Mouse (Mus musculus) neural tube, embryonic 13.5 days (tissue): ENCODE data around the gene Fance. TPM values are rescaled to one million over a fixed set of nuclear protein-coding genes. Genes with fewer than 3 reads are reported as not detected.

Experiments used
- ATAC-seq: fragments of 200-750 bp; cut with Nextera tagmentation; 2 replicates; pipeline ENCODE4 v1.8.0; 2017; ENCODE audit warnings: low read depth, mild to moderate bottlenecking, moderate TSS enrichment, moderate library complexity
- H3K27ac ChIP-seq: fragments of 300-500 bp; sonication (generic); replicated peaks from 2 replicates; pipeline ENCODE4 v1.5.1; 2015; ENCODE audit warnings: moderate library complexity, mild to moderate bottlenecking, inconsistent platforms
- H3K27me3 ChIP-seq: fragments of 300-500 bp; sonication (generic); 2 replicates; pipeline ENCODE4 v1.6.1; 2015; ENCODE audit warnings: mild to moderate bottlenecking, inconsistent platforms
- H3K36me3 ChIP-seq: fragments of 300-500 bp; sonication (generic); 2 replicates; pipeline ENCODE4 v1.6.1; 2015; ENCODE audit warnings: mild to moderate bottlenecking, inconsistent platforms
- H3K4me1 ChIP-seq: fragments of 300-500 bp; sonication (generic); replicated peaks from 2 replicates; pipeline ENCODE4 v1.6.1; 2015; ENCODE audit warnings: inconsistent platforms
- H3K4me2 ChIP-seq: fragments of 300-500 bp; sonication (generic); 2 replicates; pipeline ENCODE4 v1.6.1; 2015; ENCODE audit warnings: inconsistent platforms, mild to moderate bottlenecking, moderate library complexity
- H3K4me3 ChIP-seq: fragments of 300-500 bp; sonication (generic); 2 replicates; pipeline ENCODE4 v1.5.1; 2015; ENCODE audit warnings: mild to moderate bottlenecking, inconsistent platforms
- H3K9ac ChIP-seq: fragments of 300-500 bp; sonication (generic); 2 replicates; pipeline ENCODE4 v1.6.1; 2015; ENCODE audit warnings: moderate library complexity, mild to moderate bottlenecking, inconsistent platforms
- H3K9me3 ChIP-seq: fragments of 300-500 bp; sonication (generic); 2 replicates; pipeline ENCODE4 v1.6.1; 2016; ENCODE audit warnings: inconsistent platforms
- WGBS: fragments of 180-500 bp; shearing (Covaris S2); methylation state at CpG from one replicate; pipeline ENCODE4 v1.1.7; 2015; 5-methylcytosine and 5-hydroxymethylcytosine counted together
- polyA plus RNA-seq: library from polyadenylated mRNA; unstranded; fragments of >200 nt; fragmentation: Nextera tagmentation; extraction: Ambion mirVana; gene quantifications from 2 replicates; pipeline ENCODE4 v1.2.1, GENCODE M21; 2015

Fance gene
- polyA plus RNA-seq, 1 experiment from 2014 or later = 23.3 TPM

DNA sequence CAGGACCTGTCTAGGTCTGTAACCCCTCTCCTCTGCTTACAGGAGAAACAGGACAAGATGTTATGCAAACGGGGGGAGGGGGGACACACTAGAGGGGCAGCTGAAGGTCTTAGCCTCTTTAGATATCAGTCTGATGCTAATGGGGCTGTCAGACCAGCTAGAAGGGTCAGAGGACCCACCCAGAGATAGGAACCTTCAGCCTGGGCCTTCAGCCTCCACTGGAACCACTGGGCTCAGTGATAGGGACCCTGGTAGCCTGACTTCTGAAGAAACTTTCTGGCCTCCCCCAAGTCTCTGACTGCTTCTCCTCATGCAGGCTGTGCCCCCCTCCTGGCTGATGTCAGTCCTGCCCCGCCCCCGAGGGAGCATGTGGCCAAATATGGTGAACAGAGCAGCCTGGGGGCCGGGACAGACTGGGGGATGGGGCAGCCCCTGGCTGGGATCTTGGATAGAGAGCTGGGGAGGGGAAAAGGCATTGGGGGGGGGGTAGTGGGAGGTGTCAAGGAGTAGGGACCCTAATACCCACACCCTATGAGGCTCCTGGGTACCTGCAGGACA lies 30.8 kb downstream of the Fance start:
- ATAC-seq = no peak
- 39% methylated on average over 3 of the region's 4 CpGs for WGBS
- Histone ChIP-seq H3K9me3 (no peaks in the 10 kb centered on the region), H3K9ac (0 out of 2 replicates have a peak overlapping the region, but pooled peaks have one; percentile 26), H3K27ac (no peak overlapping the region), H3K27me3 (peaks cover 29% of the 10 kb centered on the region), H3K4me2 (no peak overlapping the region), H3K4me3 (no peak overlapping the region), H3K36me3 (no peaks in the 10 kb centered on the region), H3K4me1 (peaks cover 52% of the 10 kb centered on the region)

DNA sequence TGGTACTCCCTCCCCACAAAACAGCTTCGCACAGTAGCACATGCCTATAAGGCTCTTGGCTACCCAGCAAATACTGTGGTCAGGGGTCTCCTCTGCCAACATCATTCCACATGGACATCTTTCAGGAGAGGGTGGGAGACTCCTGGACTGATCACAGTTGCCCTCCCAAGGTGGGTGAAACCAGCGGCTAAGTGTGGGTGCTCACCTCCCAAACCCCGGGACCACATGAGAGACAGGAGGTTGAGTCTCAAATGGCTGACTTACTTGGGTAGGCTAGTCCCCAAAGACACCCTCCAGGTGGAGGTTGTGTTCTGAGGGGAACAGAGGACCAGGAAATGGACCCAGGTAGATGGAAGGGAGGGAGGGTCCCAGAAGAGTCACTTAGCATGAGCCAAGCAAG lies 31.4 kb downstream of the Fance start:
- no peaks in the 10 kb centered on the region for H3K9me3 ChIP-seq
- 0 out of 2 replicates have a peak overlapping the region, but pooled peaks have one; percentile 26 for H3K9ac ChIP-seq
- H3K4me3 ChIP-seq = no peak overlapping the region
- H3K4me1 ChIP-seq = peaks cover 57% of the 10 kb centered on the region
- H3K36me3 ChIP-seq = no peaks in the 10 kb centered on the region
- no peak overlapping the region for H3K4me2 ChIP-seq
- ATAC-seq = no peak
- 61% methylated on average over 3 of the region's 3 CpGs for WGBS
- H3K27ac ChIP-seq = no peak overlapping the region
- peaks cover 34% of the 10 kb centered on the region for H3K27me3 ChIP-seq

DNA sequence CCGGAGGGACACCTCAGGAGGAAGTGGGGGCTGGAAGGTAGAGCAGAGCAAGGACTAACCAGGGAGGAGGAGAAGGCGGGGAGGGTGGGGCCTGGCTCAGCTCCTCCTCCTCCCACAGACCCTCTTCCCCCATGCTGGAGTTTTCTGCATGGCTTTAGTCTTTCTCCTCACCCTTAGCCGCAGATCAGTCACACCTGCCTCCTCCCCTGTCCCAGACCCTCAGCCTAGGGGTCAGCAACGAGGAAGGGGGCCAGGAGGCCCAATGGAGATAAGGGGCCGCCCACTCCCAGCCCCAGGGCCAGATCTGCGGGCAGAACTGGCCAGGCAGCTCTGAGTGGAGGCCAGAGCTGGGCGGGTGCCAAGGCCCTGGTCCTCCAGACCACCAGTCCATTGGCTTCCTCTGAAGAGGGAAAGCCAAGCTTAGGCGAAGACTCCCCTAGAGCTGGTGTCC lies 32.0 kb downstream of the Fance start:
- Histone ChIP-seq H3K4me1 (peaks cover 63% of the 10 kb centered on the region), H3K4me2 (peak overlapping the region; percentile 21; the same call in 1 of the 2 replicates)

DNA sequence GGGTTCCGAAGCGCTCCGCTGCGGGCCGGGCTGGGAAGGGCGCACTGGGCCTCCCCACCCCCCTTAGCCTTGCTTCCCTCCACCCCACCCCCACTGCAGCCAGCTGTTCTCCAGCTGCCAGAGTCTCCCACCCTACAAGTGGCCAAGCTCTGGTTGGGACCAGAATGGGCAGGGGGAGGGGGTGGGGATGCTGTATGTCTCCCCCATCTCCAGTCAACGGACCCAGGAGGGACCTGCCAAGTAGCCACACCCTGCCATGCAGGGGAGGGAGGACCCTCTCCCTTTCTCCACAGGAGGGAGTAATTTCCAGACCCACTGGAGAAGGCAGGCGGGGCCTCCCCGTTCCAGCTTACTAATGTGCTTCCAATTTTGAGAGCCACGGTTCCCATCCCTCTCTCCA lies 32.6 kb downstream of the Fance start:
- Histone ChIP-seq H3K4me3 (no peak overlapping the region), H3K36me3 (no peaks in the 10 kb centered on the region), H3K9me3 (no peaks in the 10 kb centered on the region), H3K27me3 (peaks cover 37% of the 10 kb centered on the region), H3K9ac (peak overlapping the region; percentile 45), H3K4me1 (peaks cover 61% of the 10 kb centered on the region), H3K4me2 (peak overlapping the region; percentile 21; the same call in 1 of the 2 replicates), H3K27ac (no peak overlapping the region; the same call in 1 of the 2 replicates)
- 16% methylated on average over 10 of the region's 10 CpGs for WGBS
- ATAC-seq = no peak

More for the DNA sequence above, 32.0 kb downstream of the Fance start:
- Histone ChIP-seq H3K9me3 (no peaks in the 10 kb centered on the region), H3K9ac (peak overlapping the region; percentile 45), H3K36me3 (no peaks in the 10 kb centered on the region), H3K27ac (no peak overlapping the region; the same call in 1 of the 2 replicates), H3K27me3 (peaks cover 35% of the 10 kb centered on the region), H3K4me3 (no peak overlapping the region)
- no peak for ATAC-seq
- WGBS = 24% methylated on average over 8 of the region's 8 CpGs

DNA sequence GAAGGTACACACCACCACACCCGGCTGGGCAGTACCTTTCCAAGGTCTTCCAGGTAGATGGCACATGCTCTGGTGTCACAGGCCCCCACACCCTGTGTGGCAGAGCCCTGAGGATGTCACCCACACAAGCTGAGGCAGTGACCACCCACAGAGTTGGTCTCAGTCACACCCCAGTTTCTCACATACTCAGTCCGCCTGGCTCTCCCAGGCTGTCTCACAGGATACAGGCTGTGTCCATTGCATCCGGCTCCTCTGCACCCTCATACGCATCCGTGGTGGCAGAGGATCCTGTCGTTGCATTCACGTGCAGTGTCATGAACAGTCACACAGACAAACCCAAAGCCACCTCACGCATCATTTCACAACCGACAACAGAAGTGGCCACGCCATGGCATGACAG lies 34.0 kb downstream of the Fance start:
- H3K36me3 ChIP-seq = no peaks in the 10 kb centered on the region
- H3K4me2 ChIP-seq = no peak overlapping the region
- H3K9me3 ChIP-seq = no peaks in the 10 kb centered on the region
- no peak overlapping the region for H3K27ac ChIP-seq
- no peak for ATAC-seq
- peaks cover 66% of the 10 kb centered on the region for H3K4me1 ChIP-seq
- H3K4me3 ChIP-seq = no peak overlapping the region
- 83% methylated on average over 10 of the region's 10 CpGs for WGBS
- H3K9ac ChIP-seq = no peak overlapping the region
- H3K27me3 ChIP-seq = peaks cover 44% of the 10 kb centered on the region

DNA sequence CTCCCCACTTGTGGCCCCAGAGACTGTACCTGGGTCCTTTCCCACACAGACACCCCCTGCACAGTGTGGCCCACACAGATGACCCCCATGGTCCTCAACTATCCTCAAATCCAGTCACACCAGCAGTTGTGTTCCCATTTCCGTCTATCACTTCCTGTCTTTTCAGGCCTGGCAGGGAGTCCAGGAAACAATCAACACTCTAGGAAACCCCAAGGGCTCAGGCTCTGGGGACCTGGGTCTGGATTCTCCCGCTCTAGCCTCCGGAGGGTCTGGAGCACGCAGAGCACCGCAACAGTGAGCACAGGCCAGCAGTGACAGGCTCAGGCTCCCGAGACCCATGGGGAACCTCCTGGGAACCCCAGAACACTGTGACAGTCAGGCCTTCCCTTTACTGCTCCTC lies 34.9 kb downstream of the Fance start:
- 60% methylated on average over 6 of the region's 6 CpGs for WGBS
- no peak for ATAC-seq
- no peaks in the 10 kb centered on the region for H3K36me3 ChIP-seq
- no peaks in the 10 kb centered on the region for H3K9me3 ChIP-seq
- peak overlapping the region; percentile 81; the same call in 1 of the 2 replicates for H3K4me2 ChIP-seq
- 0 out of 2 replicates have a peak overlapping the region, but pooled peaks have one; percentile 8 for H3K9ac ChIP-seq
- peaks cover 53% of the 10 kb centered on the region for H3K27me3 ChIP-seq
- H3K27ac ChIP-seq = no peak overlapping the region
- peaks cover 66% of the 10 kb centered on the region for H3K4me1 ChIP-seq
- H3K4me3 ChIP-seq = 0 out of 2 replicates have a peak overlapping the region, but pooled peaks have one; percentile 2

DNA sequence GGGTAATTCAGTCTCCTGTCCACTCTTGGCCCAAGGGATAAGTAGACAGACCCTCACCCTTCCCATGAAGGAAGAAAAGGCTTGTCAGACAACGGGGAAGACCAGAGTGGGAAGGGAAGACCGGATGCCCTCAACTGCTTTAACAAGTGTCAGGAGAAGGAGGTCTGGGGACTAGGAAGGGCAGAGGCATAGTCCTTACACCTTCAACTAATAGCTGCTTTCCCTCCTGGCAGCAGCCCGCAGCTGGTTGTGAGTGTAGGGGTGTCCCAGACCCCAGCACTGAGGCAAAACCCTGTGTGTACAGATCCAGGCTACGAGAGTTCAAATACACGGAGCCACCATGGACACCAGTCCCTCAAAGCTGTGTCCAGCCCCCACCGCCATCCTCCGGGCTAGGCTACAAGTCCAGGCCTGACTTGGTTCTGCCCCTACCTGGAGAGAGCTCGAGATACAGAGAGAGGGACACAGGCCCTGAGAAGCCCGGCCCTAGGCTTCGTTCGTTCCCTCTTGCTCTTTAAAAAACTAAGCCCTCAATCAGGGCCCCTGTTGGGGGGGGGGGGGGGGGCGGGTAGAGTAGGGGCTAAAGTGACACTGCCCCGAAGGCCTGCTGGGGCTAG lies 36.1 kb downstream of the Fance start:
- no peak for ATAC-seq
- peak overlapping the region; percentile 59 for H3K4me3 ChIP-seq
- 14% methylated on average over 13 of the region's 13 CpGs for WGBS

DNA sequence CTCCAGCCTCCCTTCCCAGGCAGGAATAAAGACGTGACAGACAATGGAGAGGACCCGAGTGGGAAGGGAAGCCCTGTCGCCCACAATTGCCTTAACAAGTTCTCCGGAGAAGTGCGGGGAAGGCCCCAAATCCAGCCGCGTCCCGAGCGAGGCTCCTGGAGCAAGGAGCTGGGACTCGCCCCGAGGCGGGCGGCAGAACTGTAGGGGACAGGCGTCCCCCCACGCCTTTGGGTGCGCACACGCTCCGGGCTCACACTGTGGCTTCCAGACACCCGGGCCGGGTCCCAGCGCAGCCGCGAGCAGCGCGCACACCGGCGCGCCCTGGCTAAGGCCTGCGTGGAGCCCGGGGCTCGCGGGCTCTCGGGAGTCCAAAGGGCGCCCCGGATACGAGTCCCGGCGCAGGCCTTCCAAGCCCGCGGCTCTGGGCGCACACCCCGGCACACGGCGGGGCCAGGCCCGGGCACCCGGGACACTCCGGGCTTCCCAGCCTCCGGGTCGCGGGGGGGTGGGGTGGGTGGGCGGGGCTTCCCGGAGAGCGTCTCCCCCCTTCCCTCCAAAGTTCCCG lies 36.7 kb downstream of the Fance start:
- Histone ChIP-seq H3K27ac (peak overlapping the region; percentile 68), H3K4me3 (peak overlapping the region; percentile 59), H3K27me3 (peaks cover 61% of the 10 kb centered on the region), H3K4me2 (peak overlapping the region; percentile 81), H3K4me1 (peaks cover 54% of the 10 kb centered on the region), H3K9me3 (no peaks in the 10 kb centered on the region), H3K36me3 (no peaks in the 10 kb centered on the region), H3K9ac (peak overlapping the region; percentile 79)
- 1% methylated on average over 41 of the region's 54 CpGs for WGBS
- peak; percentile 48 for ATAC-seq

More for the DNA sequence above, 36.1 kb downstream of the Fance start:
- H3K36me3 ChIP-seq = no peaks in the 10 kb centered on the region
- H3K9me3 ChIP-seq = no peaks in the 10 kb centered on the region
- H3K4me1 ChIP-seq = peaks cover 60% of the 10 kb centered on the region
- peak overlapping the region; percentile 79 for H3K9ac ChIP-seq
- H3K27me3 ChIP-seq = peaks cover 61% of the 10 kb centered on the region
- no peak overlapping the region for H3K27ac ChIP-seq
- peak overlapping the region; percentile 81 for H3K4me2 ChIP-seq

DNA sequence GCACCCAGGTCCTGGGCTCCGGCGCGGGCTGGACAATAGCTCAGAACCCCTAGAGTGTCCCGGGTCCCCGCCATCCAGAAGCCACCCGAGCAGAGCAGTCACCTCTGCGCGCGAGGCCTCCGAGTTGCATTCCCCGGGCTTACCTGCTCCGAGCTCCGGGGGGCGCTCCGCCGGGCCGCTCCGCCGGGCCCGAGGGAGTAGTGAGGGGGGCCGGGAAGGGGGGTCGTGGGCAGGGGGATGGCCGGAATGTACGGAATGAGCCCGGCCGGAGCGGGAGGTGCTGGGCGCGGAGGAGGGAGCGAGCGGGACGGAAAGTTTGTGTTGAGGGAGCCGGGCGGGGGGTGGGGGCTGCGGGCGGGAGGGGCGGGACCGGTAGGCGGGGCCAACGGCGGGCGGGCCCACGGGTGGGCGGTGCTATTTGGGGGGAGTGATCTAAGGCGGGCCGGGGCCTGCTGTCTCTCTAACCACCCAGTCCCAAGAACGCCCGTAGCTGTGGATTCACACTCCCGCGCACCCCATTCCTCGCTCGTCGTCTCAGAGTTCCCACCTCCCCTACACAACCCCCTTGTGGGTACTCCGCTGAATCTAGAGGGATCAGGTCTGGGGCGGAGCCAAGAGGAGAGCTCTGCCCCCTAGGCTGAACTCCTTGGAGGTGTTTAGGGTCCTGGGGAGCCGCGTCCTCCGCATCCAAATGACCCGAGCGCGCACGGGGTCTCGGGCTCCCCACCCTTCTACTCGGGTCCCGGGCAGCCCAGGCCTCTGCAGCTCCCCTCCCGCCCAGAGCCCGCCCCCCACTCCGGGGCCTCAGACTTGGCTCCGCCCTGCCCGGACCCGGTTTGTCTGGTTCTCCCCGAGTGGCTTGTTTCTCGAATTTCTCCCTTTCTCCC lies 37.4 kb downstream of the Fance start, which contains the start of gene Tead3:
Tead3 (minus strand) TSS at position 352 of the 887 bp plus-strand sequence.
- H3K9me3 ChIP-seq = no peaks in the 10 kb centered on the region
- H3K27ac ChIP-seq = peak within 1 kb of the TSS; percentile 68
- H3K9ac ChIP-seq = peak within 1 kb of the TSS; percentile 79
- H3K27me3 ChIP-seq = peaks cover 57% of the 10 kb centered on the region
- WGBS = under 1% methylated on average over 57 of the region's 73 CpGs
- no peaks in the 10 kb centered on the region for H3K36me3 ChIP-seq
- peak; percentile 72 for ATAC-seq
- H3K4me3 ChIP-seq = peak within 1 kb of the TSS; percentile 59
- H3K4me1 ChIP-seq = peaks cover 47% of the 10 kb centered on the region
- peak within 1 kb of the TSS; percentile 81 for H3K4me2 ChIP-seq

DNA sequence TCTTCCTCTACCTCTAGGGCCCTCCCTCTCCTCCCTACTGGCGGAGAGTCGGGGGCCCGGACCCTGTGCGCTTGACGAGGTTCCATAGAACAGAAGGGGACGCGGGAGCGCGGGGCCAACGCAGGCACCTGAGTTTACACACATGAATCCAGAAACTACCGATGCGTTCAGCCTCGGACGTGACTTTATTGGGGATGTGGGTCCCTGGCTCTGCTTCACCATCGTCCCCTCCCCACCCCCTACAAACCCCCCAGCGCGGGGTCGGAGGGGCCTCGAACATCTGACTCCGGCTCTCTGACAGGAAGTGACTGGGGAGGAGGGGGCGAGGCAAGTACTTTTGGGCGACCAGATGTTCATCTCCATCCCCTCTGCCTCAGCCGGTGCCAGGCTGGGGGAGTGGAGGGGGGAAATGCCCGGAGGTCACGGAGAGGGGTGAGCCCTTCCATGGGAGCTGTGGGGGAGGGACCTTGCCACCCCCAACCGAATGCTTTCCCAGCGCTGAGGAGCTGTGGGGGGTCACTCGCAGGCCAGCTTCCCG lies 38.1 kb downstream of the Fance start:
- Histone ChIP-seq H3K9me3 (no peaks in the 10 kb centered on the region), H3K27me3 (peaks cover 50% of the 10 kb centered on the region), H3K9ac (peak overlapping the region; percentile 79), H3K36me3 (no peaks in the 10 kb centered on the region), H3K27ac (peak overlapping the region; percentile 52; the same call in 1 of the 2 replicates), H3K4me3 (peak overlapping the region; percentile 59), H3K4me1 (peaks cover 40% of the 10 kb centered on the region), H3K4me2 (peak overlapping the region; percentile 81)
- ATAC-seq = no peak; the same call in 1 of the 2 replicates
- 2% methylated on average over 29 of the region's 29 CpGs for WGBS

DNA sequence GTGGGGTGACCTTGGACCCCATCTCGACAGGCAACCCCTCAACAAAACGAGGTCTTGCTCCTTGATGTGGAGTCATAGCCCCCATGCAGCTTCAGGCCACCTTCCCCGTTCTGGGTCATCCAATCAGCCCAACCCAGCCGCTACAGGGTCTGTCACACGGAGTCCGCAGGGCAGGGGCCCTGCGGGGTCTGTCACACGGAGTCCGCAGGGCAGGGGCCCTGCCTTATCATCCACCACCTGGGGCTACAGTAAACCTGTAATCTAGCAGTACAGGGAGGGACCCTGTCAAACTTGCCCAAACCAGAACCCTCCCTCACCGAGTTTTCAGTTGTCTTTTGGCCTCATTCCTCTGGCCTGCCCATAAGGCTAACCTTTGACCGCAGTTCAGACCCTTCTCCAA lies 38.7 kb downstream of the Fance start:
- peaks cover 55% of the 10 kb centered on the region for H3K27me3 ChIP-seq

More for the DNA sequence above, 38.7 kb downstream of the Fance start:
- Histone ChIP-seq H3K4me2 (no peak overlapping the region), H3K4me3 (peak overlapping the region; percentile 59; the same call in 1 of the 2 replicates), H3K4me1 (peaks cover 39% of the 10 kb centered on the region), H3K9me3 (no peaks in the 10 kb centered on the region), H3K27ac (no peak overlapping the region), H3K36me3 (no peaks in the 10 kb centered on the region), H3K9ac (no peak overlapping the region)
- no peak for ATAC-seq
- WGBS = 10% methylated on average over 11 of the region's 11 CpGs
